Mouse (Mus musculus) c-Kit-negative CD71-positive TER-119-positive erythroid progenitor cells, embryonic 14.5 days (primary cell): Measurements from ENCODE around the gene Slc38a9.
A peak's percentile ranks its signal among the peaks of the same experiment; 100 is the strongest.

Experiments used
- DNase-seq: peaks from one replicate; pipeline ENCODE4 v3.0.0-alpha.2; 2013; ENCODE audit warnings: low read depth, low spot score

The Slc38a9 gene

GRCm38 (mm10) chr13:112745936-112746694 lies 85.6 kb downstream of the Slc38a9 start:
- peak; percentile 79 for DNase-seq

- peak; percentile 36 for DNase-seq
Observed at GRCm38 (mm10) chr13:112746695-112747055, 86.1 kb downstream of the Slc38a9 start.

GRCm38 (mm10) chr13:112747808-112748430 lies 87.4 kb downstream of the Slc38a9 start:
- DNase-seq, result peak; percentile 68

- peak; percentile 40 for DNase-seq
Observed at GRCm38 (mm10) chr13:112748808-112749510, 88.4 kb downstream of the Slc38a9 start.

- peak; percentile 22 for DNase-seq
Observed at GRCm38 (mm10) chr13:112749881-112750280, 89.3 kb downstream of the Slc38a9 start.

GRCm38 (mm10) chr13:112751454-112752308 lies 91.1 kb downstream of the Slc38a9 start:
- DNase-seq, result peak; percentile 50

GRCm38 (mm10) chr13:112752309-112752975 lies 91.9 kb downstream of the Slc38a9 start:
- DNase-seq, result no peak

GRCm38 (mm10) chr13:112753522-112753921 lies 93.0 kb downstream of the Slc38a9 start:
- DNase-seq, result no peak

- DNase-seq, result no peak
Observed at GRCm38 (mm10) chr13:112754871-112755270, 94.3 kb downstream of the Slc38a9 start.

GRCm38 (mm10) chr13:112755507-112756010 lies 95.0 kb downstream of the Slc38a9 start:
- no peak for DNase-seq

GRCm38 (mm10) chr13:112757395-112757794 lies 96.8 kb downstream of the Slc38a9 start:
- DNase-seq, result no peak

- DNase-seq, result no peak
Observed at GRCm38 (mm10) chr13:112758546-112759090, 98.1 kb downstream of the Slc38a9 start.

GRCm38 (mm10) chr13:112759364-112759763 lies 98.8 kb downstream of the Slc38a9 start:
- DNase-seq, result no peak

- no peak for DNase-seq
Observed at GRCm38 (mm10) chr13:112759777-112760537, 99.4 kb downstream of the Slc38a9 start.

GRCm38 (mm10) chr13:112760538-112760881 lies 100.0 kb downstream of the Slc38a9 start:
- DNase-seq, result no peak

GRCm38 (mm10) chr13:112761787-112762186 lies 101.2 kb downstream of the Slc38a9 start:
- DNase-seq, result no peak

- no peak for DNase-seq
Observed at GRCm38 (mm10) chr13:112762548-112762947, 102.0 kb downstream of the Slc38a9 start.

GRCm38 (mm10) chr13:112763531-112764091 lies 103.1 kb downstream of the Slc38a9 start:
- peak; percentile 65 for DNase-seq

GRCm38 (mm10) chr13:112764556-112764955 lies 104.0 kb downstream of the Slc38a9 start:
- DNase-seq, result no peak

GRCm38 (mm10) chr13:112765654-112766053 lies 105.1 kb downstream of the Slc38a9 start:
- no peak for DNase-seq
